Mouse (Mus musculus): ENCODE measurements around the gene Phtf2. TPM values are rescaled to one million over a fixed set of nuclear protein-coding genes. Genes with fewer than 3 reads are reported as not detected.

The Phtf2 gene
- polyA plus RNA-seq, 1 experiment, result 2.3 TPM

DNA sequence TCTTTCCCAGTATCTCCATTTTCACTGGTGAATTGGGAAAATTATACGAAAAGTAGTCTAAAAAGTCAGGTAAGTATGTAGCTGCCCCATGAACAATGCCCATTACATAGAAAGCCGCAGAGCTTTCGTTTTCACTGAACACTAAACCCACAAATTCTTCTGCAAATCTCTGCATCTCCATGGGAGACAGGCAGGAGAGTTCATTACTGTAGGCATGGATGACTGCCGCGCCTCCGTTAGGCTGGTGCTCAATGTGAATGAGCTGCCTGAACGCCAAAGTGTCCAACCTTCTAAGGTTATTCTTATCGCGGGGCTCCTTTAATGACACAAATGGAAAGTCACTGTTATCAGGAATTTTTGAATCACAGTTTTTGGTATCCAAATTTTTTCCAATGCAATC, 37.6 kb upstream of the Phtf2 start:
- no peak for TF ChIP-seq POLR2A (IDR thresholded peaks at IDR 0.05; ENCODE audit: low read depth, low read length)
- TF ChIP-seq CTCF (IDR thresholded peaks at IDR 0.05; ENCODE audit: extremely low read depth, insufficient read depth, insufficient read length, insufficient replicate concordance), result no peak
- 96% methylated on average over 9 of the region's 9 CpGs for WGBS
- H3K27ac ChIP-seq (ENCODE audit: insufficient read depth, low read length), result no peak overlapping the region
- no peaks in the 10 kb centered on the region for H3K4me1 ChIP-seq (ENCODE audit: control insufficient read depth, insufficient read depth, insufficient read length)
- no peak overlapping the region for H3K4me3 ChIP-seq (ENCODE audit: extremely low read depth, insufficient read depth, insufficient read length)
- peaks cover 9% of the 10 kb centered on the region for H3K36me3 ChIP-seq (ENCODE audit: control insufficient read depth, insufficient read depth, low read length)
- no peak for DNase-seq (ENCODE audit: low read depth in 1 of 2, low spot score in 2 of 2)
- H3K27me3 ChIP-seq (ENCODE audit: control insufficient read depth, insufficient read depth, low read length), result no peaks in the 10 kb centered on the region

GRCm38 (mm10) chr5:20918967-20919366, 37.0 kb upstream of the Phtf2 start:
- no peak for DNase-seq (ENCODE audit: low read depth in 1 of 2, low spot score in 2 of 2)
- Histone ChIP-seq H3K4me1 (ENCODE audit: control insufficient read depth, insufficient read depth, insufficient read length) (no peaks in the 10 kb centered on the region), H3K4me3 (ENCODE audit: extremely low read depth, insufficient read depth, insufficient read length) (no peak overlapping the region), H3K36me3 (ENCODE audit: control insufficient read depth, insufficient read depth, low read length) (peaks cover 10% of the 10 kb centered on the region), H3K27me3 (ENCODE audit: control insufficient read depth, insufficient read depth, low read length) (no peaks in the 10 kb centered on the region), H3K27ac (ENCODE audit: insufficient read depth, low read length) (no peak overlapping the region)
- WGBS, result 97% methylated on average over 4 of the region's 4 CpGs
- TF ChIP-seq CTCF (IDR thresholded peaks at IDR 0.05; ENCODE audit: extremely low read depth, insufficient read depth, insufficient read length, insufficient replicate concordance) (no peak), POLR2A (IDR thresholded peaks at IDR 0.05; ENCODE audit: low read depth, low read length) (no peak)

DNA sequence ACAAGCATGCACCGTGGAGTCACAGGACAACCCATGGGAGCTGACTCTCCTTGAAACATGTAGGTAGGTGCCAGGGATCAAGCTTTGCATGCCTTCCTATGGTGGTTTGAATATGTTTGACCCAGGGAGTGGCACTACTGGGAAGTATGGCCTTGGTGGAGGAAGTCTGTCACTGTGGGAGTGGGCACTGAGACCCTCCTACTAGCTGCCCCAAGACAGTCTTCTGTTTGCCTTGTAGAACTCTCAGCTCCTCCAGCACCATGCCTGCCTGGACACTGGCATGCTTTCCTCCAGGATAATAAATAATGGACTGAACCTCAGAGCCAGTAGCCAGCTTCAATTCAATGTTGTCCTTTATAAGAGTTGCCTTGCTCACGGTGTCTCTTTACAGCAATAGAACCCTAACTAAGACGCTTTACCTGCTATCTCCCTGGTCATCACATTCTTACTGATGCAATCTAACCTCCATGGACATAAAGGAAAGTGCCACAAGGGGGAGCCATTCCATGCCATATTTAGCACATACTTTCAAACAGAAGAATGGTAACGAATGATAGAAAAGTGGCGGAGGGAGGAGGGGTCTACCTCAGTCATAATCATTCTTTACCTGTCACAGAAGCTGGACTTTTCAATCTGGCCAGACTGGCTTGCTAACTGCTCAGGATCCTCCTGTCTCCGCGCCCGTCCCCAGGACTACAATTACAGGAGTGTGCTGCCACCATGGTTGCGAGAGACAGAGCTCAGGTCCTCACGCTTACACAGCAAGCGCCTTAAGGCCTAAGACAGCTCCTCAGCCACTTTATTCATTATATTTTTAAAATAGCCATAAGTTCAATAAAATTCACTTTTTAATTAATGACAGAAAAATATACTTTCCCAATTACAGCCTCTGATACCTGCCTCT, 31.7 kb upstream of the Phtf2 start:
- Histone ChIP-seq H3K4me1 (ENCODE audit: control insufficient read depth, insufficient read depth, insufficient read length) (no peaks in the 10 kb centered on the region; the same call in 1 of the 2 replicates), H3K36me3 (ENCODE audit: control insufficient read depth, insufficient read depth, low read length) (peaks cover 1% of the 10 kb centered on the region), H3K4me3 (ENCODE audit: extremely low read depth, insufficient read depth, insufficient read length) (no peak overlapping the region), H3K27me3 (ENCODE audit: control insufficient read depth, insufficient read depth, low read length) (no peaks in the 10 kb centered on the region), H3K27ac (ENCODE audit: insufficient read depth, low read length) (no peak overlapping the region)
- no peak; the same call in 1 of the 2 replicates for TF ChIP-seq POLR2A (IDR thresholded peaks at IDR 0.05; ENCODE audit: low read depth, low read length)
- TF ChIP-seq CTCF (IDR thresholded peaks at IDR 0.05; ENCODE audit: extremely low read depth, insufficient read depth, insufficient read length, insufficient replicate concordance), result no peak; the same call in 1 of the 2 replicates
- DNase-seq (ENCODE audit: low read depth in 1 of 2, low spot score in 2 of 2), result peak; percentile 47 to 63
- WGBS, result 79% methylated on average over 11 of the region's 11 CpGs

- no peak overlapping the region for H3K4me3 ChIP-seq (ENCODE audit: extremely low read depth, insufficient read depth, insufficient read length)
- 80% methylated on average over 2 of the region's 2 CpGs for WGBS
- no peak overlapping the region for H3K27ac ChIP-seq (ENCODE audit: insufficient read depth, low read length)
- no peak for DNase-seq (ENCODE audit: low read depth in 1 of 2, low spot score in 2 of 2)
- no peaks in the 10 kb centered on the region for H3K27me3 ChIP-seq (ENCODE audit: control insufficient read depth, insufficient read depth, low read length)
- no peak for TF ChIP-seq POLR2A (IDR thresholded peaks at IDR 0.05; ENCODE audit: low read depth, low read length)
- TF ChIP-seq CTCF (IDR thresholded peaks at IDR 0.05; ENCODE audit: extremely low read depth, insufficient read depth, insufficient read length, insufficient replicate concordance), result no peak
- H3K36me3 ChIP-seq (ENCODE audit: control insufficient read depth, insufficient read depth, low read length), result peaks cover 8% of the 10 kb centered on the region
- H3K4me1 ChIP-seq (ENCODE audit: control insufficient read depth, insufficient read depth, insufficient read length), result no peaks in the 10 kb centered on the region; the same call in 1 of the 2 replicates
These were observed 29.8 kb upstream of the Phtf2 start for GRCm38 (mm10) chr5:20911741-20912140.

- Histone ChIP-seq H3K36me3 (ENCODE audit: control insufficient read depth, insufficient read depth, low read length) (peaks cover 21% of the 10 kb centered on the region), H3K27me3 (ENCODE audit: control insufficient read depth, insufficient read depth, low read length) (no peaks in the 10 kb centered on the region), H3K4me1 (ENCODE audit: control insufficient read depth, insufficient read depth, insufficient read length) (no peaks in the 10 kb centered on the region; the same call in 1 of the 2 replicates), H3K4me3 (ENCODE audit: extremely low read depth, insufficient read depth, insufficient read length) (no peak overlapping the region), H3K27ac (ENCODE audit: insufficient read depth, low read length) (no peak overlapping the region)
- 91% methylated on average over 7 of the region's 7 CpGs for WGBS
- TF ChIP-seq POLR2A (IDR thresholded peaks at IDR 0.05; ENCODE audit: low read depth, low read length) (no peak), CTCF (IDR thresholded peaks at IDR 0.05; ENCODE audit: extremely low read depth, insufficient read depth, insufficient read length, insufficient replicate concordance) (no peak)
- DNase-seq (ENCODE audit: low read depth in 1 of 2, low spot score in 2 of 2), result no peak
These were observed 24.3 kb upstream of the Phtf2 start for GRCm38 (mm10) chr5:20906191-20906590.

DNA sequence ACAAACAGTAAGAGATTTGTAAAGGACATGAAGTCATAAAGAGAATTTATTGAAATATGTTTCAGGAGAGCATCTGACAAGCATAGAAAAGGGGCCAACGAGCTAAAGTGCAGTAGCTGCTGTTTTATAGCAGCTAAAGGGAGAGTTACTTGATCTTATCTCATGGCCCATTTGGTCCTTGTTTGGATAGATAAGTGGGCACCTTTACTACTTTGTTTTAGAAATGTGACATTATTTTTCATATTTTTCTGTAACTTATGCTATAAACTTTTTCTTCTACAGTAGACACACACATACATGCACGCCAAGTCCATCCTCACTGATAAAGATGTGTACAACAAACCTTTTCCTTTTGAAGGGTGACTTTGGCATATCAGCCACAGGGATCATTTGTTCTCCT, 23.5 kb upstream of the Phtf2 start:
- Histone ChIP-seq H3K4me3 (ENCODE audit: extremely low read depth, insufficient read depth, insufficient read length) (no peak overlapping the region), H3K4me1 (ENCODE audit: control insufficient read depth, insufficient read depth, insufficient read length) (no peaks in the 10 kb centered on the region; the same call in 1 of the 2 replicates), H3K27me3 (ENCODE audit: control insufficient read depth, insufficient read depth, low read length) (no peaks in the 10 kb centered on the region), H3K36me3 (ENCODE audit: control insufficient read depth, insufficient read depth, low read length) (peaks cover 23% of the 10 kb centered on the region), H3K27ac (ENCODE audit: insufficient read depth, low read length) (no peak overlapping the region)
- 81% methylated on average over 2 of the region's 2 CpGs for WGBS
- TF ChIP-seq CTCF (IDR thresholded peaks at IDR 0.05; ENCODE audit: extremely low read depth, insufficient read depth, insufficient read length, insufficient replicate concordance), result no peak
- TF ChIP-seq POLR2A (IDR thresholded peaks at IDR 0.05; ENCODE audit: low read depth, low read length), result no peak
- DNase-seq (ENCODE audit: low read depth in 1 of 2, low spot score in 2 of 2), result no peak

DNA sequence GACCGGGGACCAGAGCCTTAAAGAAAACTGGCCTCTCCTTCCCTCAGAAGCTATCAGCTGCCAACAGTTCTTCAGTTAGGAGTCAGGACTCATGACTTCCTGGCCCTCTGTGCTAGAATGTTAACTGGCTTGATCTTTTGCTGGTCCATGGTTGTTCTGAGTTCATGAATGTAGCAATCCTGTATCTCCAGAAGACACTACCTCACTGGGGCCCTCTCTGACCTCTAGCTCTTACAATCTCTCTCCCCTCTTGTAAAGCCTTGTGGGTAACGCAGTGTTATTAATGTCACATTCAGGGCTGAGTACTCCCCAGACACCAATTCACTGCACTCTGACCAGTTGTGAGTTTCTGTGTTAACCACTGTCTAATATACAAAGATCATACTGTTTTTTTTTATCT, 22.7 kb upstream of the Phtf2 start:
- Histone ChIP-seq H3K27me3 (ENCODE audit: control insufficient read depth, insufficient read depth, low read length) (no peaks in the 10 kb centered on the region), H3K4me1 (ENCODE audit: control insufficient read depth, insufficient read depth, insufficient read length) (no peaks in the 10 kb centered on the region), H3K27ac (ENCODE audit: insufficient read depth, low read length) (no peak overlapping the region), H3K36me3 (ENCODE audit: control insufficient read depth, insufficient read depth, low read length) (peaks cover 26% of the 10 kb centered on the region), H3K4me3 (ENCODE audit: extremely low read depth, insufficient read depth, insufficient read length) (no peak overlapping the region)
- DNase-seq (ENCODE audit: low read depth in 1 of 2, low spot score in 2 of 2), result no peak
- TF ChIP-seq CTCF (IDR thresholded peaks at IDR 0.05; ENCODE audit: extremely low read depth, insufficient read depth, insufficient read length, insufficient replicate concordance) (no peak), POLR2A (IDR thresholded peaks at IDR 0.05; ENCODE audit: low read depth, low read length) (no peak)
- WGBS, result 81% methylated on average over 2 of the region's 2 CpGs

Measured in spleen, adult 2 months (tissue).